Mouse (Mus musculus) hindbrain, embryonic 13.5 days (tissue): Measurements from ENCODE around the gene Lrrc7. TPM values are rescaled to one million over a fixed set of nuclear protein-coding genes. Genes with fewer than 3 reads are reported as not detected.

Experiments used
- ATAC-seq: fragments of 200-750 bp; cut with Nextera tagmentation; 2 replicates; pipeline ENCODE4 v1.8.0; 2017; ENCODE audit warnings: moderate TSS enrichment; ENCODE audit not compliant: low FRiP score
- H3K27ac ChIP-seq: fragments of 300-500 bp; sonication (generic); 2 replicates; pipeline ENCODE4 v1.5.1; 2015; ENCODE audit warnings: inconsistent platforms, mild to moderate bottlenecking, moderate library complexity
- H3K27me3 ChIP-seq: fragments of 300-500 bp; sonication (generic); 2 replicates; pipeline ENCODE4 v1.6.1; 2015; ENCODE audit warnings: mild to moderate bottlenecking, inconsistent platforms
- H3K36me3 ChIP-seq: fragments of 300-500 bp; sonication (generic); 2 replicates; pipeline ENCODE4 v1.6.1; 2015; ENCODE audit warnings: mild to moderate bottlenecking, inconsistent platforms
- H3K4me1 ChIP-seq: fragments of 300-500 bp; sonication (generic); replicated peaks from 2 replicates; pipeline ENCODE4 v1.6.1; 2015; ENCODE audit warnings: inconsistent platforms
- H3K4me2 ChIP-seq: fragments of 300-500 bp; sonication (generic); 2 replicates; pipeline ENCODE4 v1.6.1; 2015; ENCODE audit warnings: inconsistent platforms, mild to moderate bottlenecking, moderate library complexity
- H3K4me3 ChIP-seq: fragments of 300-500 bp; sonication (generic); 2 replicates; pipeline ENCODE4 v1.5.1; 2015; ENCODE audit warnings: mild to moderate bottlenecking, inconsistent platforms
- H3K9ac ChIP-seq: fragments of 300-500 bp; sonication (generic); 2 replicates; pipeline ENCODE4 v1.6.1; 2015; ENCODE audit warnings: mild to moderate bottlenecking, inconsistent platforms
- H3K9me3 ChIP-seq: fragments of 300-500 bp; sonication (generic); 2 replicates; pipeline ENCODE4 v1.6.1; 2016; ENCODE audit warnings: inconsistent platforms
- WGBS: fragments of 180-500 bp; shearing (Covaris S2); methylation state at CpG from one replicate; pipeline ENCODE4 v1.1.7; 2015; 5-methylcytosine and 5-hydroxymethylcytosine counted together
- polyA plus RNA-seq: library from polyadenylated mRNA; unstranded; fragments of >200 nt; fragmentation: Nextera tagmentation; extraction: Ambion mirVana; gene quantifications from 2 replicates; pipeline ENCODE4 v1.2.1, GENCODE M21; 2015

Gene Lrrc7
- polyA plus RNA-seq, 1 experiment from 2014 or later = 12.2 TPM

GRCm38 (mm10) chr3:158210026-158210425, 352.0 kb downstream of the Lrrc7 start:
- Histone ChIP-seq H3K9ac (no peak overlapping the region), H3K4me1 (no peaks in the 10 kb centered on the region), H3K27ac (no peak overlapping the region; the same call in 1 of the 2 replicates), H3K27me3 (no peaks in the 10 kb centered on the region), H3K36me3 (no peaks in the 10 kb centered on the region), H3K9me3 (no peaks in the 10 kb centered on the region), H3K4me3 (no peak overlapping the region), H3K4me2 (no peak overlapping the region)
- peak; percentile 86 for ATAC-seq
- WGBS = 5% methylated on average over 2 of the region's 2 CpGs

GRCm38 (mm10) chr3:158207840-158208239, 354.2 kb downstream of the Lrrc7 start:
- no peaks in the 10 kb centered on the region for H3K36me3 ChIP-seq
- no peaks in the 10 kb centered on the region for H3K9me3 ChIP-seq
- no peak overlapping the region for H3K4me3 ChIP-seq
- ATAC-seq = no peak
- no peak overlapping the region for H3K27ac ChIP-seq
- H3K4me1 ChIP-seq = no peaks in the 10 kb centered on the region
- 37% methylated on average over 2 of the region's 2 CpGs for whole genome bisulfite sequencing
- H3K9ac ChIP-seq = no peak overlapping the region
- no peak overlapping the region for H3K4me2 ChIP-seq
- H3K27me3 ChIP-seq = no peaks in the 10 kb centered on the region

DNA sequence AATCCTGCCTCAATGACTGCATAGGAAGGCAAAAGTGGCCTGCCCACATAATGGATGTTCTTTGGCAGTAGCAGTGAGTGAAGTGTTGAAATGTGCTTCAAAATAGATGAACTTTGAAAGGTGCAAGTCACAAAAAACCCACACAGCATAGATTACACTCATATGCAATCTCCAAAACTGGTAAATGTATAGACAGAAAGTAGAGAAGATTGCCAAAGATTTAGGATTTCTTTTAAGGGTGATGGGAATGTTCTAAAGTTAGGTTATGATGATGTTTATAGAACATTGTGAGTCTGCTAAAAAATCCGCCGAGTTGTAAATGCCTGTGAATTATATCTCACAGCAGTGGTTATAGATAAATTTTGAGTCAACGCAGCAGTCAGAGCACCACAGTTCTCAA, 359.2 kb downstream of the Lrrc7 start:
- H3K4me1 ChIP-seq = no peaks in the 10 kb centered on the region
- no peak overlapping the region for H3K9ac ChIP-seq
- 88% methylated on average over 3 of the region's 3 CpGs for WGBS
- H3K4me3 ChIP-seq = no peak overlapping the region
- no peaks in the 10 kb centered on the region for H3K9me3 ChIP-seq
- no peak overlapping the region for H3K27ac ChIP-seq
- no peak overlapping the region for H3K4me2 ChIP-seq
- no peaks in the 10 kb centered on the region for H3K36me3 ChIP-seq
- no peak for ATAC-seq
- no peaks in the 10 kb centered on the region for H3K27me3 ChIP-seq

GRCm38 (mm10) chr3:158195426-158195825, 366.6 kb downstream of the Lrrc7 start:
- ATAC-seq = no peak
- H3K36me3 ChIP-seq = no peaks in the 10 kb centered on the region
- H3K4me1 ChIP-seq = no peaks in the 10 kb centered on the region
- H3K9me3 ChIP-seq = no peaks in the 10 kb centered on the region
- no peak overlapping the region for H3K27ac ChIP-seq
- H3K9ac ChIP-seq = no peak overlapping the region
- no peaks in the 10 kb centered on the region for H3K27me3 ChIP-seq
- no peak overlapping the region for H3K4me3 ChIP-seq
- H3K4me2 ChIP-seq = no peak overlapping the region

DNA sequence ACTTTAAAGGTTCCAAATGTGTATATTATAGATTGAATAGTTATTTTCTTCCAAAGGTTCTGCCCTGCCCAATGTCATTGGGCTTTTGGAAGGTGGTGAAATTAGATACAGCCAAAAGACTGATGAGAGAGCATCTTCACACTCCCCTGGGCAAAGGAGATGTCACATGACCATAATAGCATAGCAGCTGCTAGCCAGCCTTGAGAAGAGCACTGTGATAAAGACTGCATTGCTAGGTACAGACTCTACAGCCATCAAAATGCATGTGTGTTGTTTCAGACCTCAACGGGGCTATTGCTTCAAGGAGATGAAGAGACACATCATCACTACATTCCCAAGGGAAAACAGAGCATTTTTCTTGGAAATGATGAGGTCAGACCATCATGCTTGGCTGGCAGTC, 368.8 kb downstream of the Lrrc7 start:
- no peaks in the 10 kb centered on the region for H3K36me3 ChIP-seq
- no peak overlapping the region for H3K27ac ChIP-seq
- H3K4me1 ChIP-seq = no peaks in the 10 kb centered on the region
- H3K27me3 ChIP-seq = no peaks in the 10 kb centered on the region
- H3K4me2 ChIP-seq = no peak overlapping the region
- no peak overlapping the region for H3K4me3 ChIP-seq
- H3K9me3 ChIP-seq = no peaks in the 10 kb centered on the region
- ATAC-seq = 0 out of 2 replicates have a peak, but pooled peaks have one; percentile 63
- no peak overlapping the region for H3K9ac ChIP-seq
- WGBS = 44% methylated on average over 1 of the region's 1 CpGs

- Histone ChIP-seq H3K4me1 (0 out of 2 replicates have a peak, but pooled peaks cover 4% of the 10 kb centered on the region), H3K27ac (no peak overlapping the region), H3K9me3 (no peaks in the 10 kb centered on the region), H3K36me3 (peaks cover 5% of the 10 kb centered on the region; the same call in 1 of the 2 replicates), H3K27me3 (no peaks in the 10 kb centered on the region), H3K9ac (no peak overlapping the region), H3K4me2 (no peak overlapping the region), H3K4me3 (no peak overlapping the region)
- WGBS = 71% methylated on average over 10 of the region's 10 CpGs
- ATAC-seq = peak; percentile 46; the same call in 1 of the 2 replicates
Observed at GRCm38 (mm10) chr3:158174880-158175735, 386.9 kb downstream of the Lrrc7 start.

- no peak for ATAC-seq
- no peak overlapping the region for H3K9ac ChIP-seq
- H3K9me3 ChIP-seq = no peaks in the 10 kb centered on the region
- 94% methylated on average over 8 of the region's 8 CpGs for WGBS
- no peak overlapping the region for H3K4me2 ChIP-seq
- H3K27me3 ChIP-seq = no peaks in the 10 kb centered on the region
- H3K27ac ChIP-seq = no peak overlapping the region
- H3K4me1 ChIP-seq = 0 out of 2 replicates have a peak, but pooled peaks cover 3% of the 10 kb centered on the region
- no peak overlapping the region for H3K4me3 ChIP-seq
- no peaks in the 10 kb centered on the region for H3K36me3 ChIP-seq
Observed at GRCm38 (mm10) chr3:158169180-158169579, 392.8 kb downstream of the Lrrc7 start.

DNA sequence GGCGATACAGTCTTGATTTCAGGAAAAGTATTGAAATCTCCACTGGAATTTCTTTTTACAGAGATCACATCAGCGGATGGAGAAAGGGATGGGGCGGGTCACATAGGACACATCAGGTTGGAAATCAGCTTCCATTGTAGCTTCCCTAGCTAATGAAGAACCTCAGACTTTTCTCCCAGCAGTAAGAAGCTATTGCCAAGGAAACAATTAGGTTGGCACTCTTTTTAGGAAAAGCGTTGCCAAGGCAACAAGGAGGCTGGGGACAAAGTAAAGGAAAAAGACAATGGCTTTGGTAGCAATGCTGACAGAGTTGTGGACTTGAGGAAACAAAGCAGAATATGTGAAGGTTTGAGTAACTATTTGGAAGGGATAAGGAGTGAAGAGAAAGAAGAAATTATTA, 393.6 kb downstream of the Lrrc7 start:
- Histone ChIP-seq H3K9ac (no peak overlapping the region), H3K4me3 (no peak overlapping the region), H3K9me3 (no peaks in the 10 kb centered on the region), H3K27ac (no peak overlapping the region), H3K4me2 (no peak overlapping the region), H3K36me3 (no peaks in the 10 kb centered on the region), H3K27me3 (no peaks in the 10 kb centered on the region), H3K4me1 (0 out of 2 replicates have a peak, but pooled peaks cover 3% of the 10 kb centered on the region)
- WGBS = 52% methylated on average over 4 of the region's 4 CpGs
- ATAC-seq = no peak

DNA sequence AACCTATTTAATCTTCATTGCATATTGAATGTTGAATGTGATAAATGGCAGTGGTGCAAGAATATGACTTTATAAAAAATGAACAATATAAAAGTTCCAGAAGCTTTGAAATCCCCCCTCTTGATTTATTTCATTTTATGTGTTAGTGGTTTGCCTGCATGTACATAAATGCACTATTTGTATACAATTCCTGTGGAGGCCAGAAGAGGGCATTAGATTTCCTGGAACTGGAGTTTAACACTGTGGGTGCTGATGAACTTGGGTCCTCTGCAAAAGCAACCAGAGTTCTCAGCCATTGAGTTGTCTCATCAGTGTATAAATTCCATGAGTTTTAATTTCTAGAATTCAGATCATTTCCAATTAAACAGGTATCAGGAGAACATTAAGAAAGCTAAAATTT, 397.0 kb downstream of the Lrrc7 start:
- Histone ChIP-seq H3K4me1 (0 out of 2 replicates have a peak, but pooled peaks cover 7% of the 10 kb centered on the region), H3K27ac (peak overlapping the region; percentile 70; the same call in 1 of the 2 replicates), H3K9ac (no peak overlapping the region), H3K27me3 (no peaks in the 10 kb centered on the region), H3K9me3 (no peaks in the 10 kb centered on the region), H3K4me2 (no peak overlapping the region), H3K4me3 (no peak overlapping the region), H3K36me3 (peaks cover 22% of the 10 kb centered on the region)
- no peak for ATAC-seq

DNA sequence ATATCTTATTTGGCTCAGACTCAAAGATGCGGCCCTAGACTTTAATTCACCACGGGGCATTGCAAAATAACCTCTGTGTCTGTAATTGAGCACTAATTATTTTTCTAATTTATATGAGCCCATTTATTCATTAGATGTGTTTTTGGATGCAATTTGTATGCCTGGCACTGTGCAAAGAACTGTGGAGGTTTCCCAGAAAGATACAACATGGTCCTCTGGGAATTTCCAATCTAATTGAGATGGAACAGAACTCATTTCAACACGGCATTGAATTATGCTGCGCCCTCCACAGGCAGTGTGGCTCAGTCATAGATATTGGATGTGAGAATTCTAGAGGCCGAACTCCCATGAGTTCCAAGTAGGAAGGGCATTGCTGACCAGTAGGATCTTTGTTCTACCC, 397.6 kb downstream of the Lrrc7 start:
- ATAC-seq = peak; percentile 82
- 60% methylated on average over 5 of the region's 5 CpGs for WGBS
- Histone ChIP-seq H3K27ac (peak overlapping the region; percentile 70; the same call in 1 of the 2 replicates), H3K27me3 (no peaks in the 10 kb centered on the region), H3K4me3 (no peak overlapping the region), H3K9me3 (no peaks in the 10 kb centered on the region), H3K4me1 (0 out of 2 replicates have a peak, but pooled peaks cover 7% of the 10 kb centered on the region), H3K4me2 (no peak overlapping the region), H3K9ac (no peak overlapping the region), H3K36me3 (peaks cover 22% of the 10 kb centered on the region)

DNA sequence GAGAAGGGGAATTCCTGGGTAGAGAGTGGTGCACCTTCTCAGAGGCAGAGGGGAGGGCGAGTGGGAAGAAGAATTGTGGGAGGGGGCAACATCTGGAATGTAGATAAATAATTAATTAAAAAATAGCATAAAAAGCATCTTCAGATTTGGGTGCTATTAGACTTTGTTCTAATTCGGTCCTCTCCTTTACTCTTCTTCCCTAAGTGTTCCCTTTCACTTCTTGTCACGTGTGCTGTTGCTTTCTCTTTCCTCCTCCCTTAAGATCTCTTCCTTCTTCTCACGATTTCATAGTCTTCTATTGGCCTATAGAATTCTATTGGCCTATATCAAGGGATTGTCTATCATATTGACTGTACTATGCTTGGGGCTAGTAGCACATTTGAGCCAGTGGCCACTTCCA, 398.9 kb downstream of the Lrrc7 start:
- WGBS = 80% methylated on average over 4 of the region's 4 CpGs
- ATAC-seq = no peak
- no peak overlapping the region for H3K27ac ChIP-seq
- H3K4me1 ChIP-seq = 0 out of 2 replicates have a peak, but pooled peaks cover 7% of the 10 kb centered on the region
- no peak overlapping the region for H3K4me2 ChIP-seq
- H3K27me3 ChIP-seq = no peaks in the 10 kb centered on the region
- H3K4me3 ChIP-seq = no peak overlapping the region
- H3K9me3 ChIP-seq = no peaks in the 10 kb centered on the region
- H3K9ac ChIP-seq = no peak overlapping the region
- H3K36me3 ChIP-seq = peaks cover 22% of the 10 kb centered on the region

- Histone ChIP-seq H3K27me3 (no peaks in the 10 kb centered on the region), H3K9me3 (no peaks in the 10 kb centered on the region), H3K4me2 (no peak overlapping the region), H3K4me1 (0 out of 2 replicates have a peak, but pooled peaks cover 7% of the 10 kb centered on the region), H3K27ac (no peak overlapping the region), H3K36me3 (peaks cover 22% of the 10 kb centered on the region), H3K4me3 (no peak overlapping the region), H3K9ac (no peak overlapping the region)
- no peak for ATAC-seq
- WGBS = 93% methylated on average over 1 of the region's 1 CpGs
Observed at GRCm38 (mm10) chr3:158161924-158162490, 400.0 kb downstream of the Lrrc7 start.
